Mouse (Mus musculus): ENCODE measurements around the gene Eif3l. TPM values are rescaled to one million over a fixed set of nuclear protein-coding genes. Genes with fewer than 3 reads are reported as not detected.

The Eif3l gene
- polyA plus RNA-seq, 1 experiment from 2014 or later: 179 TPM

DNA sequence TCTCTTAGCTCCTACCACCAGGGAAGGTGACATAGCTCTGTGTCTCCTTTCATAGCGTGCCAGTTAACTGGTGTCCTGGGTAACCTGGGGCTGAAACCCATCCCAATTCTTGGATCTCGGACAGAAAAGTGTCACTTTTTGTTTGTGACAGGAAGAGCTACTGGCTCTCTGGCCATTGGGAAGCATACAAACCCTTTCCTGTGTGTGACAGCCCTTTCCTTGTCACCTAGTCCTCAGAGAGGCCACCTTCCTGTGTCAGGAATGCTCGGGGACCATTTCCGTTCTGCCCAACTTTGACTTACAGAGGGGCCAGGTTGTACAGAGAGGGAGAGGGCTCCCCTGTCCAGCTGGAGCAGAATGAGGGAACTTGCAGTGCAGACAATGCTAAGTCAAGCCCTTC, 24.5 kb downstream of the Eif3l start:
- no peaks in the 10 kb centered on the region; the same call in 1 of the 2 replicates for H3K27me3 ChIP-seq
- peaks cover 16% of the 10 kb centered on the region for H3K36me3 ChIP-seq
- no peak overlapping the region for H3K4me2 ChIP-seq
- H3K4me1 ChIP-seq (replicated peaks): 0 out of 2 replicates have a peak, but pooled peaks cover 5% of the 10 kb centered on the region
- H3K9me3 ChIP-seq: no peaks in the 10 kb centered on the region
- WGBS: 76% methylated on average over 4 of the region's 4 CpGs
- H3K9ac ChIP-seq: no peak overlapping the region
- no peak overlapping the region for H3K27ac ChIP-seq
- ATAC-seq (ENCODE audit: low FRiP score): no peak
- H3K4me3 ChIP-seq: no peak overlapping the region

DNA sequence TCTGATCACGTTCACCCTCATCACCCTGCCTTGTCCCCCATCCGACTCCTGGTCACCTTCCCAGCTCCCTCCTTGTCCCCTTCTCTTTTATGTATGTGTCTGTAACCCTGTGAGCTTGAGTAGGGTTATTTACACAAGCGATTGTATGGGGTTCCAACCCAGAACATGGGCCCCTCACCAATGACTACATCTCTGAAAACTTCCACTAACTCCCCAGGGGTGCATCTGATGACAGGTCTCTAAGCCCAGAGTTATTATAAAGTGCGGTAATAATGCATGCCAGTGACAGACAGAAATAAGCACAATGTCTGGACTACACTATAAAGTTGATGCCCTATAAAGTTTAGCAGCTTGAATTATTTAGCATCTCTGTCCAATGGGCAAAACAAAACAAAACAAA, 25.4 kb downstream of the Eif3l start:
- no peak overlapping the region for H3K4me3 ChIP-seq
- no peak overlapping the region for H3K27ac ChIP-seq
- WGBS: 74% methylated on average over 4 of the region's 4 CpGs
- peaks cover 9% of the 10 kb centered on the region for H3K36me3 ChIP-seq
- H3K27me3 ChIP-seq: no peaks in the 10 kb centered on the region; the same call in 1 of the 2 replicates
- H3K4me1 ChIP-seq (replicated peaks): 0 out of 2 replicates have a peak, but pooled peaks cover 5% of the 10 kb centered on the region
- H3K4me2 ChIP-seq: no peak overlapping the region
- no peak for ATAC-seq (ENCODE audit: low FRiP score)
- no peak overlapping the region for H3K9ac ChIP-seq
- H3K9me3 ChIP-seq: no peaks in the 10 kb centered on the region

DNA sequence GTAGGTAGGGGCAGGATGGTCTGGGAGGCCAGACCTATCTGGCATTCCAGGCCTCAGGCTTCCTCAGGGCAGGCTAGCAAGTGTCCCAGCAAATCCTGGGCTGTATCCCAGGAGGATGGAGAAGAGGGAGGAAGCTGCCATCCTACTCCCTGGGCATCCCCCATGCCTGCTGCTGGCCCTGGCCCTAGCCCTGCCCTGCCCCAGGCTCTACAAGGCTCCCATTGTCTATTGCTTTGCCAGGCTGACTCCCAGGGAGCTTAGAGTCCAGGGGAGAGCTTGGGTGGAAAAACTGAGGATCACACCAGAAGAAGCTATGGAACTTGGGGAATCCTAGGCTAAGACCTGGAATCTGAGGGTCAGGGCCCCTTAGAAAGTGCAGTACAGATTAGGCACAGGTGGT, 26.6 kb downstream of the Eif3l start:
- peak overlapping the region; percentile 24; the same call in 1 of the 2 replicates for H3K9ac ChIP-seq
- H3K4me3 ChIP-seq: no peak overlapping the region
- no peaks in the 10 kb centered on the region for H3K9me3 ChIP-seq
- no peaks in the 10 kb centered on the region; the same call in 1 of the 2 replicates for H3K27me3 ChIP-seq
- H3K4me2 ChIP-seq: no peak overlapping the region
- no peak for ATAC-seq (ENCODE audit: low FRiP score)
- 0 out of 2 replicates have a peak, but pooled peaks cover 5% of the 10 kb centered on the region for H3K4me1 ChIP-seq (replicated peaks)
- no peak overlapping the region for H3K27ac ChIP-seq
- no peaks in the 10 kb centered on the region for H3K36me3 ChIP-seq

DNA sequence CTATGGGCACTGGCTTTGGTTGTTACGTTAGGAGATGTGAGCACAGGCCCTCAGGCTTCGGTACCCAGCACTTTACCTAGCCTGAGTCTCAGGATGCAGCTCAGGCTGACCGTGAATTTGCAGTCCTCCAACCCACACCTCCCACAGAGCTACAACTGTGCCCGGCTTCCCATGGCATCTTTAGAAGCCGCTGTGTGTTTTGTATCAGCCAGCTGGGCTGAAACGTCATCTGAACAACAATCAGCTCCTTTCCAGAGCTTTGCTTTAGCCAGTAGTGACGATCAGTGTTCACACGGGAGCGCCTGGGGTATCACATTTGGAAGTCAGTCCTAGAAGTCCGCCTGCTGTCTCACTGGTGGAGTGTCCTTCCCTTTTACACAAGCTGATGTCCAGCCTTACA, 28.3 kb downstream of the Eif3l start:
- ATAC-seq (ENCODE audit: low FRiP score): no peak
- H3K27me3 ChIP-seq: no peaks in the 10 kb centered on the region; the same call in 1 of the 2 replicates
- H3K4me2 ChIP-seq: no peak overlapping the region
- no peak overlapping the region for H3K27ac ChIP-seq
- no peaks in the 10 kb centered on the region for H3K36me3 ChIP-seq
- H3K9ac ChIP-seq: no peak overlapping the region
- H3K4me3 ChIP-seq: no peak overlapping the region
- H3K9me3 ChIP-seq: no peaks in the 10 kb centered on the region
- H3K4me1 ChIP-seq (replicated peaks): peaks cover 4% of the 10 kb centered on the region
- 69% methylated on average over 10 of the region's 10 CpGs for WGBS

DNA sequence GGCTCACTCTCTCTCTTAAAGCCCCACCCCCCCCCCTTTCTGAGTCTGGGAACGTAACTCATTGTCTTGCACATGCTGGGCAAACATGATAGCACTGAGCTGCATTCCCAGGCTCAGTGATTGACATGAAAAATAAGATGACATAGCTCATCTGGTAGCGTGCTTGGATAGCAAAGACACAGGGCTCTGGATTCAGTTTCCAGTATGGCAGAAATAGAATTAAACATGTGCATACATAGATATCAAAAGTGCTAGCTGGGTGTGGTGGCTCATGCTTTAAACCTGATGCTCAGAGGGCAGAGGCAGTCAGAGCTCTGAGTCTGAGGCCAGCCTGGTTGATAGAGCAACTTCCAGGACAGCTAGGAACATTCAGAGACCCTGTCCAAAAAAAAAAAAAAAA, 30.8 kb downstream of the Eif3l start:
- Histone ChIP-seq H3K4me1 (replicated peaks) (peaks cover 23% of the 10 kb centered on the region), H3K9me3 (no peaks in the 10 kb centered on the region), H3K27ac (no peak overlapping the region), H3K9ac (no peak overlapping the region), H3K4me3 (no peak overlapping the region), H3K27me3 (0 out of 2 replicates have a peak, but pooled peaks cover 5% of the 10 kb centered on the region), H3K4me2 (no peak overlapping the region), H3K36me3 (no peaks in the 10 kb centered on the region)
- 46% methylated on average over 2 of the region's 2 CpGs for WGBS
- ATAC-seq (ENCODE audit: low FRiP score): no peak

DNA sequence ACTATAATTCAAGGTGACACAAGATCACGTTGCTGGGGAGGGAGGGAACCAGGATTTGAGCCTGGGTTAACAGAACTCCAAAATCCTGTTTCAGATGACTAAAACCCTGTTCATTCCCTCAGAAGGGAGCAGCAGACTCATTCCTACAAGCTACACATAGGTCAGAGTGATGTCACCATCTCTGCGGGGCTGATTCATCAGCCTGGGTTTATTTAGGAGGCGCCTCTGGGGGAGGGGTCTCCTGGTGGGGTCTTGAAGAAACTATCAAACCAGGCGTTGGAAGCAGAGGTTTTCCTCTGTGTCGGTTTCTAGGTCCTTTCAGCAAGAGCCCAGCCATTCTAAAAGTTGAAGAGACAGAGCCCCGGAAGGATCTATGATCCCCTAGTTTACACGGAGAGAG, 33.0 kb downstream of the Eif3l start:
- H3K9ac ChIP-seq: peak overlapping the region; percentile 96; the same call in 1 of the 2 replicates
- H3K27me3 ChIP-seq: 0 out of 2 replicates have a peak, but pooled peaks cover 5% of the 10 kb centered on the region
- no peak overlapping the region for H3K27ac ChIP-seq
- H3K4me3 ChIP-seq: peak overlapping the region; percentile 86
- ATAC-seq (ENCODE audit: low FRiP score): no peak
- H3K4me2 ChIP-seq: peak overlapping the region; percentile 96
- WGBS: 25% methylated on average over 7 of the region's 7 CpGs
- peaks cover 4% of the 10 kb centered on the region; the same call in 1 of the 2 replicates for H3K36me3 ChIP-seq
- no peaks in the 10 kb centered on the region for H3K9me3 ChIP-seq
- peaks cover 34% of the 10 kb centered on the region for H3K4me1 ChIP-seq (replicated peaks)

DNA sequence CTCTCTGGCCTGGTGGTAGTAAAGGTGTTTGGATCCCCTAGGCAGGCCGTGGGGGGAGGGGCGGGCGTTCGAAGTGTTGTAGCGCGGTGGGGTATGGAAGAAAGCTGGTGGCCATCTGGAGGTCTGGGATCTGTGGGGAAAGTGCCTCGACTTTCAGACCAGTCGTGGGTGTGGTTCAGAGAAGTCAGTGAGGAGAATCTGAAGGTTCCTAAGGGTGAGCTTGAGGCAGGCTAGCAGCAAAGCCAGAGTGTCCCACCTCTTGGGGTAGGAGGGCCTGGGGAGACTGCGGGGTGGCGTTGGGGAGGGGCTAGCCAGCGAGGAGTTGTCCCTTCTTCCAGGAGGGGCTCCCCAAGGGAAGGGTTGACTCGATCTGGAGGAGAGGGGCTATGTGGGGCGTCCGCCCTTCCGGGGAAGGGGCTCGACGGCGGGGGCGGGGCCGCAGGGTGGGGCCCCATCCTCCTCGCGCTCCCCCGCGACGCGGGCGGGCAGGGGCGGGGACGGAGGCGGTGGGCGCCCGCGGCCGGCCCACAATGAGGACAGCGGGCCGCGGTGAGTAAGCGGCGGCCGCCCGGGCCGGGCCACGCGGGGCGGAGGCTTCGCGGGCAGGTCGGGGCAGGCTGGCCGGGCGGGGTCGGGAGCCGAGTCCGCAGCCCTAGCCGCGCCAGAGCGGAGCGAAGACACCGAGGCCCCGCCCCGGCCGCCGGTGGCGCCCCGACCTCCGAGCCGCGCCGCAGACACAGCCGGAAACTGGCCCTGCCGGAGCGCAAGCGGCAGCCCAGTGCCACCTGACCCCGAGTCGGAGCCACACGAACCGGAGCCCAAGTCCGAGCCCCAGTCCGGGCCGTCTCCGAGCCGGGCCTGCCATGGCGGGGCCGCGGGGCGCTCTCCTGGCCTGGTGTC, 33.7 kb downstream of the Eif3l start, which contains the start of gene Micall1:
Gene Micall1 (plus strand): TSS at position 478 of the 900 bp plus-strand sequence.
- Histone ChIP-seq H3K27me3 (0 out of 2 replicates have a peak, but pooled peaks cover 5% of the 10 kb centered on the region), H3K36me3 (peaks cover 10% of the 10 kb centered on the region), H3K27ac (peak within 1 kb of the TSS; percentile 79), H3K4me3 (peak within 1 kb of the TSS; percentile 86), H3K4me1 (replicated peaks) (peaks cover 34% of the 10 kb centered on the region), H3K9ac (peak within 1 kb of the TSS; percentile 96), H3K4me2 (peak within 1 kb of the TSS; percentile 96), H3K9me3 (no peaks in the 10 kb centered on the region)
- WGBS: under 1% methylated on average over 50 of the region's 85 CpGs
- ATAC-seq (ENCODE audit: low FRiP score): peak; percentile 70

DNA sequence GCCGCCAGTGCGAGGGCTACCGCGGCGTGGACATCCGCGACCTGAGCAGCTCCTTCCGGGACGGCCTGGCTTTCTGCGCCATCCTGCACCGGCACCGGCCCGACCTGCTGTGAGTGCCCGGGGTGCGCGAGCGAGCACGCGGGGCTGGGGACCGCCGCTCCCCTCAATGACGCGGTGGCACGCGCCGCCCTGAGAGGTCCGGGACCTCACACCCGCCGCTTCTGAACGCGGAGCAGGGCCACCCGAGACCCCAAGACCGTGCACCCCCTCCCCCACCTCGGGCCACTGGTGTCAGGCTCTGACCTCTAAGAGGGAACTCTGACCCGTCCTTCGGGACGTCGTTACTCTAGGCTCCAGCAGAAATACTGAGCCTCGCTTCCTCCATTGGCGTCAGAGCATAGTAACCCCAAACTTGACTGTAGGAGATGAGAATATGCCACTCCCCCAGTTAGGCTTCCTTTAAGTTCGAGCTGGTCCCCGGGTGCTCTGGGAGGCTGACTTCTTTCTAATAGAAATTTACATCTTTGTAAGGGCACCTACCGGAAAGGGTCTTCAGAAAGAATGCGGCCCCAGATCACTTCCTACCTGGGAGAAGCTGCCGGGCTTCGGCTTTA, 34.4 kb downstream of the Eif3l start:
- WGBS: 0% methylated on average over 46 of the region's 46 CpGs
- Histone ChIP-seq H3K27me3 (0 out of 2 replicates have a peak, but pooled peaks cover 5% of the 10 kb centered on the region), H3K4me2 (peak overlapping the region; percentile 96), H3K36me3 (peaks cover 17% of the 10 kb centered on the region), H3K4me3 (peak overlapping the region; percentile 86), H3K4me1 (replicated peaks) (peaks cover 34% of the 10 kb centered on the region), H3K9me3 (no peaks in the 10 kb centered on the region), H3K27ac (peak overlapping the region; percentile 79), H3K9ac (peak overlapping the region; percentile 96)
- peak; percentile 49 for ATAC-seq (ENCODE audit: low FRiP score)

DNA sequence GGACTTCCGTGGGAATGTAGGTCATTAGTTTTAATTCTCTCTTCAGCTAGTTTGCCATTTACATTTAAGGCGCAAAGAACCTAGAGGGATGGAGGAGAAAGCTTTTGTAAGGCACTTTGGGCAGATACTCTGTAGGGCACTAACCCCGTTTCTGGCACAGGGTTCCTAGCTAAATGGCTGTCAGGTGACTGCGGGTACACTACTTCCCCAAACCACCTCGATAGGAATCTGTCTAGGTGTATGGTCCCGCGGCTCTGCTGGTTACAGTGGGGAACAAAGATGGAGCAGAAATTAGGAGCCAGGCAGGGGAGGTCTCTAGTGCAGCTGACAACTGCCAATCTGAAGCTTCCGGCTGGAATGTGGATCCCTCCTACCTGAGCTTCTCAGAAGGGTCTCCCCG, 35.1 kb downstream of the Eif3l start:
- H3K27ac ChIP-seq: no peak overlapping the region
- peaks cover 23% of the 10 kb centered on the region for H3K36me3 ChIP-seq
- peak overlapping the region; percentile 86 for H3K4me3 ChIP-seq
- H3K27me3 ChIP-seq: 0 out of 2 replicates have a peak, but pooled peaks cover 5% of the 10 kb centered on the region
- no peaks in the 10 kb centered on the region for H3K9me3 ChIP-seq
- 18% methylated on average over 9 of the region's 9 CpGs for WGBS
- H3K4me2 ChIP-seq: peak overlapping the region; percentile 96
- H3K4me1 ChIP-seq (replicated peaks): peaks cover 34% of the 10 kb centered on the region
- ATAC-seq (ENCODE audit: low FRiP score): no peak
- peak overlapping the region; percentile 96 for H3K9ac ChIP-seq

DNA sequence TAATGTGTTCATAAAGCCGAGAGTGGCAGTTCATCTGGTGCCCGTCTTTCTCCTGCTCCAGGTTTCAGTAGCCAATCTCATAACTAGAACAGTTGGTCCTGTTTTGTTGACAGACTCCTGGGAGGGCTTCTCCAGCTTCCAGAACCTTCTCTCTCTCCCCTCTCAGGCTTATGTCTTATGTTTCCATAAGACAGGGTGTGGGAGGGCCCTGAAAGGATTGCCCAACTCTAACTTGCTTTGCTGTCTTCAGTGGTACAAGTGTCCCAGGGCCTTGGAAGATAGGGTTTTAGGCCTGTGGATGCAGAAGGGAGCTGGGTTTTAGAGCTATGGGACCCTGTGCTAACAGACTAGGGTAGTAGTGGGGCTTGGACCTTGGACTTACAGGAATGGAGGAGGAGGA, 35.5 kb downstream of the Eif3l start:
- H3K27ac ChIP-seq: no peak overlapping the region
- peaks cover 34% of the 10 kb centered on the region for H3K4me1 ChIP-seq (replicated peaks)
- H3K4me3 ChIP-seq: peak overlapping the region; percentile 86
- peak overlapping the region; percentile 96 for H3K4me2 ChIP-seq
- H3K9me3 ChIP-seq: no peaks in the 10 kb centered on the region
- no peak for ATAC-seq (ENCODE audit: low FRiP score)
- WGBS: 62% methylated on average over 2 of the region's 2 CpGs
- H3K9ac ChIP-seq: peak overlapping the region; percentile 96
- H3K27me3 ChIP-seq: 0 out of 2 replicates have a peak, but pooled peaks cover 5% of the 10 kb centered on the region
- H3K36me3 ChIP-seq: peaks cover 28% of the 10 kb centered on the region

DNA sequence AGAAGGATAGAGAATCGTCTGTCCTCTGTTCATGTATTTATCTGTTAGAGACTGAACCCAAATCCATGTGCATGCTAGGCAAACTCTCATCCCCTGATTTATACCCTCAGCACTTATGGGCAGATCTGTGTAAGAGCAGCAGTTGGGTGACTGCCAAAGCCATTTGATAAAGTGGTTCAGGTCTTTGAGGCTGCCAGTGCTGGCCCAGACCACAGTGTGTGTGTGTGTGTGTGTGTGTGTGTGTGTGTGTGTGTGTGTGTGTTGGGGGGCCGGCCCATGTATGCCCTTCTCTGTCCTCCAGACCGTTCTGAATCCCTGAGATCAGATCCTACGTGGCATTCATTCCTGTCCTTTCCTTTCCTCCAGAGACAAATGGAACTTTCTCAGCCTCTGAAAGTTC, 36.8 kb downstream of the Eif3l start:
- Histone ChIP-seq H3K4me3 (no peak overlapping the region), H3K9me3 (no peaks in the 10 kb centered on the region), H3K27me3 (0 out of 2 replicates have a peak, but pooled peaks cover 5% of the 10 kb centered on the region), H3K36me3 (peaks cover 38% of the 10 kb centered on the region), H3K9ac (no peak overlapping the region), H3K27ac (no peak overlapping the region), H3K4me2 (no peak overlapping the region), H3K4me1 (replicated peaks) (peaks cover 34% of the 10 kb centered on the region)
- WGBS: 83% methylated on average over 4 of the region's 4 CpGs
- ATAC-seq (ENCODE audit: low FRiP score): no peak

DNA sequence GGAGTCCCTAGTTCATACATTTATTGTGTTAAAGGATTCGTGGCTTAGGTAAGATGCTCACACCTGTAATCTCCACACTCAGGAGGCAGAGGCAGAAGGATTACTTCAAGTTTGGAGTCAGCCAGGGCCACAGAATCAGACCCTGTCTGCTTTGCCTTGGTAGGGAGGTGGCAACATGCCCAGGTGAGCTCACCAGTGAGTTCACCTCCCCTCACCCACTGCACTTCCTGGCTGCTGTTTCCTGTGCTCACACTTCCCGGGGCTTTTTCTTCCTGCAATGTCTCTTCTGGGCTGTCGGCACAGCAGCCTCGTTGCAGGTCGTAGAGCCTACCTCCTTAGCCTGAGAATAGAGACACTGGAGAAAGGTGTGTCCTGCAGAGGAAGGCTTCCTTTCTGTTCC, 40.3 kb downstream of the Eif3l start:
- Histone ChIP-seq H3K4me3 (no peak overlapping the region), H3K9ac (no peak overlapping the region), H3K4me2 (no peak overlapping the region), H3K27ac (no peak overlapping the region), H3K4me1 (replicated peaks) (peaks cover 17% of the 10 kb centered on the region), H3K36me3 (peaks cover 71% of the 10 kb centered on the region), H3K27me3 (0 out of 2 replicates have a peak, but pooled peaks cover 5% of the 10 kb centered on the region), H3K9me3 (no peaks in the 10 kb centered on the region)
- ATAC-seq (ENCODE audit: low FRiP score): no peak
- WGBS: 67% methylated on average over 5 of the region's 5 CpGs
